Mouse (Mus musculus) spleen, postnatal 36 days (tissue): ENCODE measurements around the gene Herpud1.
A peak's percentile ranks its signal among the peaks of the same experiment; 100 is the strongest.

Experiments
- DNase-seq, 2 experiments: peaks; one replicate each; pipeline ENCODE4 v3.0.0; 2022; ENCODE audit warnings: low spot score in 2 of 2, mixed read lengths in 1 of 2

Gene Herpud1

GRCm38 (mm10) chr8:94386214-94387026 is at the start of gene Herpud1:
Gene Herpud1, plus strand, starts transcription at chr8:94386438.
- DNase-seq = peak; percentile 98 to 99

- DNase-seq = no peak
Measured at GRCm38 (mm10) chr8:94337559-94337958, 48.7 kb upstream of the Herpud1 start.

GRCm38 (mm10) chr8:94340796-94341195 is 45.4 kb upstream of the Herpud1 start:
- DNase-seq = peak in 1 of 2 experiments; percentile 41

- DNase-seq = no peak
Measured at GRCm38 (mm10) chr8:94342691-94343090, 43.5 kb upstream of the Herpud1 start.

DNA sequence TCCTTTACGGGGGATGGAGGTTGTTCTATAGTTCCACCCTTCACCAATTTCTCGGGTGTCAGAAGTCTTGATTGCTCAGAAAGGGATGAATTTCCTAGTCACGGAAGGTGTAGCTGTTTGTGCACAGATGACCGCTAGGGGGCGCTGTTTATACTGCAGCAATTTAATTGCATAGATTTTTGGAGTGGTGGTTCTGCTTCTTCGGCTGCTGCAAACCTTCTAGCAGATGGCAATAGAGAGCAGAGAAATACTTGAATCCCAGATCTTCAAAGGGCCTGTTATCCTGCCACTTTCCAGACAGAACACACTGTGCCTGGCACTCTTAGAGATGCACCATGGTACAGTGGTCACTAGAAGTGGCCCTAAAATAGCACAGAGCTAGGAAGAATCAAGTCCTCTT is 42.9 kb upstream of the Herpud1 start:
- peak; percentile 76 to 82 for DNase-seq

DNA sequence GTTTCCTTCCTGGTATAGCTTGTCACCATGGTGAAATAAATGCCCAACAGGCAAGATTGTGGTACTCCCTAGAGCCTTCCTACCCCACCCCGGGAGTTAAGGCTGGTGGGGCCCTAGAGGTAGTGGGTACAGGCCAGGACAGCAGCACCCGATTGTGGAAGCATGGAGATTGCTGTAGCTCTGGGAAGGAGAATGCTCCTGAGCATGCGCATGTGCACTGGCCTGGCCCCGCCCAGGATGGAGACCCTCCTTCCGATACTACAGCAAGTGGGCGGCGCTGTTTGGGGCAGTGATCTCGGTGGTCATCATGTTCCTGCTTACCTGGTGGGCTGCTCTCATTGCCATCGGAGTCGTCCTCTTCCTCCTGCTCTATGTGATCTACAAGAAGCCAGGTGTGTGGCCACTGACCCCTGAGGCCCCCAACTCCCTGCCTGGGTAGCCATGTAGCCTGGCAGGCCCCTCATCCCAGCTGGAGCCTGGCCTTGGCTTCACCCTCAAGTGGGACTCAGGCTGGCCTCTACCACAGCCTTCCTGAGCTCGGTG is 42.4 kb upstream of the Herpud1 start:
- no peak for DNase-seq

DNA sequence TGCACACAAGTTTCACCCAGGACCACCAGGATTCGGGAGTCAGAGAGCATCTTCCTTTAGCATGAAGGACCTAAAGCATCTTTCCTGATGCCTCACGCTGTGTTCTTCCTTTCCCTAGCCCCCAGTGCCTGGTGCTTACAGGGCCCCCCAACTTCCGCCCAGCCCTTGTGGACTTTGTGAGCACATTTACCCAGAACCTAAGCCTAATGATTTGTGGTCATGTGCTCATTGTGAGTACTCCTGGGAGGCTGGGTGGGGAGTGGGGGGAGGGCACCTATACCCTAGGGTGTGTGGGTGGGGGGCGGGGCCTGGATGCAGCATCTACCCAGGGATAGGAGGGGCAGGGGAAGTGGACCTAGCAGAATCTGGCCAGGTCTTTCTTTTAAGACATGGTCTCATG is 40.6 kb upstream of the Herpud1 start:
- no peak for DNase-seq

GRCm38 (mm10) chr8:94346264-94346663 is 40.0 kb upstream of the Herpud1 start:
- DNase-seq = no peak

- no peak for DNase-seq
Measured at GRCm38 (mm10) chr8:94348425-94348824, 37.8 kb upstream of the Herpud1 start.

- DNase-seq = peak in 1 of 2 experiments; percentile 63
Measured at GRCm38 (mm10) chr8:94354069-94354531, 32.1 kb upstream of the Herpud1 start.

GRCm38 (mm10) chr8:94354571-94354970 is 31.7 kb upstream of the Herpud1 start:
- DNase-seq = peak; percentile 78

- DNase-seq = no peak
Measured at GRCm38 (mm10) chr8:94357220-94357619, 29.0 kb upstream of the Herpud1 start.

- DNase-seq = no peak
Measured at GRCm38 (mm10) chr8:94358541-94358940, 27.7 kb upstream of the Herpud1 start.

- DNase-seq = no peak
Measured at GRCm38 (mm10) chr8:94361774-94362431, 24.3 kb upstream of the Herpud1 start.

DNA sequence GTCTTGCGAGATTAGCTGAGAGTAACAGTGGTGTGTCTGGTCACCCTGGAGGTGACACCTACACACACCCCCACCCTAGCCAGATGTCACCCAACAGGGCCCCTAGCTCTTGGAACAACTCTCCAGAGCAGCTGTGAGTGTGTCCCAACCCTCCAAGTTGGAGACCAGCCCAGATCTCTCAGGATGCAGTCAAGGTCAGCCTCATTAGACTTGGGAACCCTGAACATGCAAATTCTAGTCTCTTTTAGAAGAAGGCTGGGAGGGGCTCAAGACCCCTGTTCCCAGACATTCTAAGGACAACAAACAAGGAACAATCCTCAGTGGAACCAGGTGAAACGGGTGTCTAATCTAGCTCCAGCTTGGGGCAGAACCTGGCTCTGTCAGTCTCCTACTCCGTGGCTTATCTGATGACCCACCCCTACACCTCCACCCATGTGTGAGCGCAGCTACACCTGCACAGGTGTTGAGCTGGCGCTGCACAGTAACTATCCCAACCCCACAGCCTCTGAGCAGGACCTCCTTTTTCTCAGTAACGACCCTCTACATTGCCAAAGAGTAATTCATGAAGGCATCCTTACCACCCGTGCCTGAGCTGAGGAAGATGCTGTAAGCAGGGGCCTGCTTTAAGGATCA is 23.5 kb upstream of the Herpud1 start:
- DNase-seq = no peak

GRCm38 (mm10) chr8:94363288-94363688 is 22.9 kb upstream of the Herpud1 start:
- DNase-seq = peak; percentile 95

DNA sequence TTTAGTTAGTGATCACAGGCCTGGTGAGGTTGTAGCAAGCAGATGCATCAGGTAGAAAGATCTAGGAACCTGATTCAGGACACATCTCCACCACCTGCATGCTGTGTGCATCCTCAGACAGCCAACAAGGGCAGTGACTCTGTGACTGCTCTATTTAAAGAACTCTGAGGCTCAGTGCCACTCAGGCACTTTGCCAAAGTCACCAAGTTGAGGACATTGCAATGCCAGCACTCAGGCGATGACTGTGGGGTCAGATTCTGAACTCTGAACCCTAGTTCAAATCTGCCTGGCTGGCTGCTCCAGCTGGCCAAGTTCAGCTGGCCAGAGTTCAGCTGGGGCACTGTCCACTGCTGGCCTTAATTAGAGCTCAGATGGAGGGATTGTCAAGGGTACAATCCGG is 22.3 kb upstream of the Herpud1 start:
- DNase-seq = no peak

DNA sequence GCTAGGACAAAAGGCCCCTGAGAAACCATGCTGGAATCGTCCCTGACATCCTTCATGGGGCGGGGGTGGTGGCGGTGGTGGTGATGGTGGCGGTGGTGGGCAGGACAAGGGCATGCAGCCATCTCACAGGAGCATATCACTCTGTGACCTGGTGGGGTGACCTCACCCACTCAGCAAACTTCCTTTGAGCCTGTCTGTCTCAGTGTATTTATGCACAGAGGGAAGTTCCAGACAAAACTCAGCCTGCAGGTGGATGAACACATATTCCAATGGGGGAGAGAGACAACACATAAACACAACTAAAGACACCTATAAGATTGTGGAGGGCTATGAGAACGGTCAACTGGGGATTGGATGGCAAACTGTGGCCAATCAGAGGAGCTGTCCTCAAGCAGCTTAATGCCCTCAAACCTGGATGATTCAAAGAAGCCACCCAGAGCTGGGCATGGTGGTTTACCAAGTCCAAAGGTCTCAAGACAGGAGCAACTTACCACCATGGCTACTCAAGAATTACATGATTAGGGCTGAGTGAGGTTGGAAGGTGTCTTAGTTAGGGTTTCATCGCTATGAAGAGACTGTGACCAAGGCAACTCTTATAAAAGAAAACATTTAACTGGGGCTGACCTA is 21.4 kb upstream of the Herpud1 start:
- no peak for DNase-seq

- peak; percentile 90 for DNase-seq
Measured at GRCm38 (mm10) chr8:94365410-94365981, 20.7 kb upstream of the Herpud1 start.

DNA sequence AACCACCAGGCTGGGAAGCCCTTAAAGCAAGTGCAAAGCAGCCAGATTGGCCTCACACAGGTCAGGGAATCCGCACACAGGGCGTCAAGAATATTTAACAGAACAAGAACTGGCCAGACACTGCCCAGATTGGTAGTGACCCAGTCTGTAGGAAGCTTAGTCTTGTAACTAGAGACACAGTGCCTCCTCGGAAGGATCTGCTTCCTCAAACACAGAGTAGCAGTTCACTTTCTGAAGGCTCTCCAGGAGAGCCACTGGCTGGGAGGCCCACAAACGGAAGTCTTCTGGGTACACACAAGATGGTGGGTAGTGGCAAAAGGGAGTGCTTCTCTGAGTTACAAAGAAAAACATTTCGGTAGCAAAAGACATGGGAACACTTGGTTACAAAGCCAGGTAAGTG is 15.4 kb upstream of the Herpud1 start:
- no peak for DNase-seq

- DNase-seq = no peak
Measured at GRCm38 (mm10) chr8:94372955-94373599, 13.2 kb upstream of the Herpud1 start.
